Comparison of ENCODE assay signal across 28 mouse cellular contexts in the genomic region with DNA sequence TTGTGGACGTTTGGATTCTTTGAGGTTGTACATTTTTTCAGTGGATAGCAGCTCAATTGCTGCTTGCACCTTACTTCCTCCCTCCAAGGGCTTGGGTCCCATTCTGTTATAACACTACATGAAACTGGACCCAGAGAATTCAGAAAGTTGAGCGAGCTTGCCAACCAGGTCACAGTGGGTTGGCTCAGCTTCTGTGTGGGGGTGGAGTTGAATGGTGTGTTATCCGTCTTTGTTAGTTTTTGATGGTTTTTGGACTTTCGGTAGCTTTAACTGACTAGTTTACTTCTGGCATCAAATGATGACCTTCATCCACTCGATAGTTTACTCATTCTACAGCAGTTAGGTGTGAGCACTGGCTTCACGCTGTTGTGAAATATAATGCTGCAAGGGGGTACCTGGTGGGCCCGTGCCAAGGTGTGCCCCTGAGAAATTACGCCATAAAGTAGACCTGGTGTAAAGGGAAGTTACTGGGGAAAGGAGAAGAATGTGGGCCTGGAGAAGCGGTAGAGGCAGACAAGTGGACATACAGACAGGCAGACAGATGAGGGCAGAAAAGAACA. TPM values are rescaled to one million over a fixed set of nuclear protein-coding genes. Genes with fewer than 3 reads are reported as not detected.
DNase-seq lines count a peak whose midpoint lies in the region; ATAC-seq lines count a peak whose summit lies in the region.
"Had no signal": no experiment of that assay in that cellular context is flagged by ENCODE, and none has a peak within 500 bp of the region (broad histone marks: within the 10 kb centered on the region; RNA-seq: fewer than 3 reads in every experiment).

No protein-coding gene starts in this region.

- H3K9me3 ChIP-seq in heart, embryonic 11.5 days (replicated peaks; ENCODE audit: control insufficient read depth, low read length) = no peaks in the 10 kb centered on the region
- no peaks in the 10 kb centered on the region for H3K9me3 ChIP-seq in liver, embryonic 15.5 days (replicated peaks)
- H3K9me3 ChIP-seq: forebrain, embryonic 13.5 days; heart, embryonic 15.5 days; hindbrain, embryonic 12.5 days; midbrain, embryonic 10.5 days had no signal

- H3K4me3 ChIP-seq in heart, embryonic 11.5 days (ENCODE audit: low read depth, low read length) = no peak overlapping the region
- no peak overlapping the region for H3K4me3 ChIP-seq in liver, embryonic 15.5 days (replicated peaks)
- H3K4me3 ChIP-seq: forebrain, embryonic 13.5 days; heart, embryonic 15.5 days; hindbrain, embryonic 12.5 days; midbrain, embryonic 10.5 days had no signal

- no peaks in the 10 kb centered on the region for H3K27me3 ChIP-seq in heart, embryonic 11.5 days (ENCODE audit: control insufficient read depth, insufficient read depth, low read length)
- no peaks in the 10 kb centered on the region for H3K27me3 ChIP-seq in liver, embryonic 15.5 days
- H3K27me3 ChIP-seq: CH12.LX; forebrain, embryonic 13.5 days; heart, embryonic 15.5 days; hindbrain, embryonic 12.5 days had no signal

- no peak for ATAC-seq in heart, embryonic 11.5 days (replicated peaks; ENCODE audit: insufficient number of reproducible peaks, low FRiP score, low TSS enrichment)
- ATAC-seq in liver, embryonic 15.5 days (ENCODE audit: insufficient read depth) = peak; percentile 67
- ATAC-seq: activated CD4-positive, CD25-positive, alpha-beta regulatory T cell, adult 4 months; forebrain, embryonic 13.5 days; hindbrain, postnatal 0 days; intestine, embryonic 16.5 days; lung, postnatal 0 days; midbrain, embryonic 16.5 days had no signal

- no peak overlapping the region for H3K4me2 ChIP-seq in heart, embryonic 11.5 days
- H3K4me2 ChIP-seq in liver, embryonic 15.5 days = peak overlapping the region; percentile 14; the same call in 1 of the 2 replicates
- H3K4me2 ChIP-seq: forebrain, embryonic 13.5 days; heart, embryonic 15.5 days; hindbrain, embryonic 12.5 days had no signal

- H3K27ac ChIP-seq in heart, embryonic 11.5 days (ENCODE audit: low read depth, low read length) = no peak overlapping the region
- peak overlapping the region; percentile 62 for H3K27ac ChIP-seq in liver, embryonic 15.5 days (replicated peaks)
- H3K27ac ChIP-seq: forebrain, embryonic 13.5 days; heart, embryonic 15.5 days; hindbrain, embryonic 12.5 days; hindbrain, postnatal 0 days; kidney, postnatal 0 days; macrophage; midbrain, embryonic 10.5 days had no signal

- WGBS in heart, embryonic 11.5 days (ENCODE audit: insufficient replicate concordance) = 89% methylated on average over 9 of the region's 9 CpGs
- 74% methylated on average over 9 of the region's 9 CpGs for WGBS in liver, embryonic 15.5 days (ENCODE audit: insufficient replicate concordance)

- H3K9ac ChIP-seq in heart, embryonic 11.5 days (ENCODE audit: low read depth, low read length) = no peak overlapping the region
- H3K9ac ChIP-seq in liver, embryonic 15.5 days = no peak overlapping the region
- H3K9ac ChIP-seq: forebrain, embryonic 13.5 days; heart, embryonic 15.5 days; hindbrain, embryonic 12.5 days had no signal

- peak; percentile 23 for DNase-seq in adrenal gland, adult 2 months
- no peak for DNase-seq in adrenal gland, adult 18-20 months (ENCODE audit: low spot score in 2 of 2)
- peak; percentile 79 for DNase-seq in heart, adult 11 months
- no peak for DNase-seq in layer of hippocampus, adult 11-12 months (ENCODE audit: low spot score)
- no peak for DNase-seq in frontal cortex, postnatal 10 days (ENCODE audit: low spot score in 2 of 2)
- DNase-seq: cerebellum, adult 11 months; cerebellum, adult 9-10 months; cerebellum, postnatal 36 days; kidney, adult 8-10 months; kidney, postnatal 4 days; layer of hippocampus, adult 9-11 months; lung, adult 18-20 months; spleen, adult 18-20 months; thymus, postnatal 14 days had no signal

- H3K4me1 ChIP-seq in heart, embryonic 11.5 days (ENCODE audit: control insufficient read depth, insufficient read depth, low read length) = peaks cover 1% of the 10 kb centered on the region
- H3K4me1 ChIP-seq in liver, embryonic 15.5 days (replicated peaks) = peaks cover 21% of the 10 kb centered on the region

- H3K36me3 ChIP-seq in heart, embryonic 11.5 days (ENCODE audit: control insufficient read depth, insufficient read depth, low read length) = peaks cover 17% of the 10 kb centered on the region
- H3K36me3 ChIP-seq in liver, embryonic 15.5 days (replicated peaks) = peaks cover 97% of the 10 kb centered on the region

RNA-seq across cellular contexts. Expression of a gene that starts 36.7 kb away (rescaled TPM):
- 10 to 100 TPM; 61.2 to 99.1 TPM for total RNA-seq in adrenal gland, adult 2 months (2021)
- 26.1 and 41.4 TPM in 2 replicates for polyA plus RNA-seq in adrenal gland, adult 2 months (2012; rRNA removed)
- 10 to 100 TPM; 66.4 to 90.8 TPM for total RNA-seq in adrenal gland, adult 18-20 months (2021)
- 49.2 and 57.9 TPM in 2 replicates for polyA plus RNA-seq in heart, embryonic 11.5 days (2014; fragmentation: Nextera tagmentation; extraction: Ambion mirVana)
- polyA plus RNA-seq in liver, embryonic 15.5 days (2015; fragmentation: Nextera tagmentation; extraction: Ambion mirVana) = 53.8 and 62.1 TPM in 2 replicates

RNA-seq across cellular contexts. Expression of a gene that starts 56.2 kb away (rescaled TPM):
- total RNA-seq in adrenal gland, adult 2 months (2021) = 10 to 100 TPM in 1 of 2 experiments, 1 to 10 TPM in 1; 7.0 to 19.1 TPM
- polyA plus RNA-seq in adrenal gland, adult 2 months (2012; rRNA removed) = 4.8 and 6.9 TPM in 2 replicates
- total RNA-seq in adrenal gland, adult 18-20 months (2021) = 10 to 100 TPM; 11.8 to 22.8 TPM
- 10.3 and 11.0 TPM in 2 replicates for polyA plus RNA-seq in heart, embryonic 11.5 days (2014; fragmentation: Nextera tagmentation; extraction: Ambion mirVana)
- polyA plus RNA-seq in liver, embryonic 15.5 days (2015; fragmentation: Nextera tagmentation; extraction: Ambion mirVana) = 2.3 and 2.5 TPM in 2 replicates

Comparison
In these comparisons a context has a peak if more than half of its experiments do, and no peak if none do; other contexts are left out.
1. DNase-seq: peak in adrenal gland, adult 2 months (single experiment) and heart, adult 11 months (single experiment); none in adrenal gland, adult 18-20 months (0 of 2), layer of hippocampus, adult 11-12 months (single experiment) and frontal cortex, postnatal 10 days (0 of 2).